Mouse (Mus musculus): ENCODE data around the gene Gm43720.
A peak's percentile ranks its signal among the peaks of the same experiment; 100 is the strongest.

The Gm43720 gene

DNA sequence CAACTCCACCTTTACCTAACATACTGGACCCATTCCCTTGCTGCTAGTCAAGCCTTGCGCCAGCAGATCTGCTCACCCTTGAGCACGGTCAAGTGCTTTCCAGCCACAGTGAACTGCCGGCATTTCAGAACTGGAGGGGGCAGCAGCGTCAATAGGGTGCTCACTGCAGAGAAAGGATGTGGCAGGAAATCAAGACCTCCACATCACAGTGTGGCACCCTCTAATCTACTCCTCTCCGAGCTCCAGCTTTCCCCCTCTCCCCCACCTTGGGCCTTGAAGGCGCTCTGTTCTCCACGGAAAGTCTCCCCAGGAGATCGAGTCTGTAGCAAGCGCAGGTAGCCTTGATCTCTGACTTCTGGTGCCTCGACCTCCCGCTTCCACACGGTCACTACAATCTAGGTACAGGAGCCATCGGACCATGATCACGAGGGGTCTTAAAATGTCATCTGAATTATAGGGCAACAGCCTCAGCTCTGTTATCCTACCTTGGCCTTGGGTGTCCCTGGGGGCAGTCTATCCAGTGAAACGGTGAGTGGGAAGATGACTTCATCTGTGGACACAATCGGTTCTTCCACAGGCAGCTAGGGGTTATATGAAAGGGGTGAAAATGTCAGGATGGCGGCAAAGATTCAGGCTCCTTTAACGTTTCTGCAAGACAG lies 17.0 kb downstream of the Gm43720 start:
- no peak for DNase-seq (ENCODE audit: low spot score in 2 of 2)

DNA sequence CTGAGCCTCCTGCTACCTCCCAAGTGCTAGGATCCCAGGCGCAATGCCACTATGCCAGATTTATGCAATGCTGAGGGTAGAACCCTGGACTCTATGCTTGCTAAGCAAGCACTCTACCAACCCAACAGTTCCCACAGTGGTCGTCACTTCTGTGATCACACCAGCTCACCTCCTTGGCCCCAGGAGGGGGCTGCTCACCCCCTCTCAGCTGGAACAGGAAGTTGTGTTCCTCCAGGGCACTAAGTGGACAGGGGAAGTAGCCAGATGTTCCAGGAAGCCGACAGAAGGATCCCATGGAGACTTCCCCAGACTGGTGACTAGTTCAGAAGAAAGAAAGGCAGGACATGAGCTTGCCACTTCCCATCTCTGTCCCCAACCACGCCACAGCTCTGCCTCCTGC lies 17.8 kb downstream of the Gm43720 start:
- no peak for DNase-seq (ENCODE audit: low spot score in 2 of 2)

DNA sequence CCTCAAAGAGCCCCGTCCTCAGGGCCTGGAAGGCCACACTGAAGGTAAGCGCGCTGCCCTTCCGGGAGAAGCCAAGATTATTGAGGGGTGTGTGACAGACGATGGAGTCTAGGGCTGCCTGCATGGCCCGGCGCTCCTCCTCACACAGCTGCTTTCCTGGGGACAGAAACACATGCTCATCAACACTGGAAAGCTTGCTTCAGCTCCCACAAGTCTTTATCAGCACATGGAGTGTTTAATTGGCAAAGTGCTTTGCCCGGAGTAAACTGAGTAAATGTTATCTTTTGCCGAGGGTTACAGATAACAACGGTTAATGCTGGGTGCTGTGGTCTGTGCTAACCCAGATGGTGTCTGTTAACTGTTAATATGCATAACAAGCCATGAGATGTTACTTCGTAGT lies 18.9 kb downstream of the Gm43720 start:
- DNase-seq (ENCODE audit: low spot score in 2 of 2) = no peak

DNA sequence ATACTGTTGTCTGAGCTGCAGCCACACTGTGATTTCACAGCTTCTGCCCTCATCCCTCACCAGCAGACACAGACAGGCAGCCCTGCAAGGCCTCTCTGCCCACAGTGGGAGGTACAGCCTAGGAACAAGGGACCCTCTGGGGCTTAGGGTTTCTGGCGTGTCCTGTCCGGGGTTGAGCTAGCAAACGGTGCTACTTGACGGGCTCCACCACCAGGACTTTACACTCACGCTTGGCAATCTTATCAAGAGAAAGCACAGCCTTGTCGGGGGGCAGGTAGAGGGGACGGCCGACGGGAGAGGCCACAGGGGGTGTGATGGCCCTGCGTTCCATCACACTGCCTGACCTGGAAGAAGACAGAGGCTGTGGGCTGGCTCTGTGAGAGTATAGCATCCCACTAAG lies 19.7 kb downstream of the Gm43720 start:
- no peak for DNase-seq (ENCODE audit: low spot score in 2 of 2)

DNA sequence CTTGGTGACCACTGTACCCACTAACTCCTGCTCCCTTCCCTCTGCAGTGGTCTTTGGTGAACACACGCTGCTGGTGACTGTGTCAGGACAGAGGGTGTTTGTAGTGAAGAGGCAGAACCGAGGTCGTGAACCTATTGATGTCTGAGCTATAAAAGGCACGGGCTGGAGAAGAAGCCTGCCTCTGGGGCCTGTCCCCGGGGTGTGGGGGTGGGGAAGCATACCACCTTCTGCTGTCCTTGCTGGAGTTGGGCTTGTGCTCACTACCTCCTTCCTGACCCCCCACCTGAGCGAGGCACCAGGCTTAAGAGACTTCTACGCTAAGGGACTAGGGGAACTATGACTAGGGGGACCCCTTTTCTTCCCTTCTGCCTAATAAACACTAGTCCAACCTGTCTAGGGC lies 20.8 kb downstream of the Gm43720 start:
- no peak for DNase-seq (ENCODE audit: low spot score in 2 of 2)

DNA sequence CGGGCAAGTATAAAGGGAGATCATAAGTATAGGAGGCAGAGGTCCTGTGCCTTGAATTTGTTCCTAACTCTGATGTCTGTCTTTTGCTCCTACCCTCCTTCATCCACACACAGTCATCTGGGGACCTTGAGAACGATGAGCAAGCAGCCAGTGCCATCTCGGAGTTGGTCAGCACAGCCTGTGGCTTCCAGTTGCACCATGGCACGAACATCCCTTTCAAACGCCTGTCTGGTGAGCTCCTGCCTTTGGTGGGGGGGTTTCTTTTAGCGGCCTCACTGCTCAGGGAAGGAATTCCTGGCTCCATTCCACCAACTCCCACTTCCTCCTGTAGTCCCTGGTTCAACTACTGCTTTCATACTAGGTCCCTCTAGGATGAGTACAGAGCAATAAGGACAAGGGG lies 21.2 kb downstream of the Gm43720 start:
- DNase-seq (ENCODE audit: low spot score in 2 of 2) = no peak

DNA sequence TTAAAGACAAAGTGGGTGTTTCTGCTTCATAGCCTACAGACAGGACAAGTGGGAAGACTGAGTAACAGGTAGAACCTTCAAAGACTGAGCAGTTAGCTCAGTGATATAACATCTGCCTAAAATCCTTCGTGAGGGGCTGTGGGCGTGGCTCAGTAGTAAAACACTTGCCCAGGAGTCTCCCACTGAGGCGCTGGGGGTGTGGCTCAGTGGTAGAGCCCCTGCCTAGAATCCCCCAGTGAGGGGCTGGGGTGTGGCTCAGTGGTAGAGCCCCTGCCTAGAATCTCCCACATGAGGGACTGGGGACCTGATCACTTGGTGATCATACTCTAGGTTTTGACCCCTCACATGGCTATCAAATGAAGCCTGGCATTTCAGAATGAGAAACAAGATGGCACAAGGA lies 21.7 kb downstream of the Gm43720 start:
- DNase-seq (ENCODE audit: low spot score in 2 of 2) = no peak

DNA sequence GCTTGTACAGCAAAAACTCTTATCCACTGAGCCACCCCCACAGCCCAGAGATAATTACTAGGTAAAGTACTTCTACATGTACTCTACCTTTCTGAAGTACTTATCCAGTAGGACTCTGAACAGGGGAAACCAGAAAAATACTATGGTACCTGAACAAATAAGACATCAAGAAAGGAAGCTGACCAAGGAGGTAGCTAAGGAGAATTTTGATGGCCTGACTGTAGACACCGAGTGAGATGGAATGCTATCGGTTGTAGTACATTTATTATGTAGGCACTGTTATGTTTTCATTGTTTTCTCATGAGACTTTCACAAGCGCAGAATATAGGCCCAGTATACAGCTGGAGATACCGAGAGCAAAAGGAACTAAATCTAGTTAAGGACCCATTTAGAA lies 22.2 kb downstream of the Gm43720 start:
- no peak for DNase-seq (ENCODE audit: low spot score in 2 of 2)

DNA sequence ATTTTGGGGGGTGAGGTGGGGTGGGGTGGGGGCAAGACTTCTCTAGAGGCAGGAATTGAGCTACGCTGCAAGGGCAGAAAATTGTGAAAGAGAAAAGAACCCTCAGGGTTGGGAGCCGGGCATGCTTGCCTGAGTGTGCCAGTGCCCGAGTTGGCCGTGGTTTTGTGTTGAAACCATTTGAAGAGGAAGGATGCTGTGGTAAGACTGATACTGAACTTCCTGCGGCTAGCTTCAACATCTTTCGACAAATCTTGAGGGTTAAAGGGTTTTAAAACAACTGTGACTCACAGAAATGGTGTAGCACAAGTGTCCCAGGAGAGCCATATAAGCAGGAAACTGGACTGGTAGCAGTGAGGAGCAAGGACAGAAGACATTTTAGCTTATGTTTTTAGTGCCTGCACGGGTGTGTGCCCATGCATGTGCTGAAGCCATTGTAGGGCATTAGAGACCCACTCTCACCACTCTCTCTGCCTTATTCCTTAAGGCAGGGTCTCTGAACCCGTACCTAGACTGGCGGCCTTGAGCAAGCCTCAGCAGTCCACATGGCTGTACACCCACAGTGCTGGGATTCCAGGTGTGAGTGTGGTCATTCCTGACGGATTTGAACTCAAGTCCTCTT lies 22.7 kb downstream of the Gm43720 start:
- peak; percentile 60 to 63 for DNase-seq (ENCODE audit: low spot score in 2 of 2)

DNA sequence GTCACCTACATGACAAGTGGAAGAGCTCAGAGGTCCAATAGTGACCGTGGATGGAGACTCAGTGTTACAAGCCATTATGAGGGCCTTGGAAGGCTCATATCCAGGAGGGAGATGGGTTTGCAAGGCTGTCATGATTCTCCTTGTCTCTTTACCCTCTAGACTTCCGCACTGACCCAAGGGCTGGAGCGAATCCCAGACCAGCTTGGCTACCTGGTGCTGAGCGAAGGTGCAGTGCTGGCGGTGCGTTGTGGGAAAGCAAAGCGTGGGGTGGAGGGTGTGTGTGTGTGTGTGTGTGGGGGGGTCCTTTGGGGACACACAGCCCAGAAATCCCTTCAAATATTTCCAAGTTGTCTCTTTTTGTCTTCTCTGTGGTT lies 23.7 kb downstream of the Gm43720 start:
- DNase-seq (ENCODE audit: low spot score in 2 of 2) = no peak

DNA sequence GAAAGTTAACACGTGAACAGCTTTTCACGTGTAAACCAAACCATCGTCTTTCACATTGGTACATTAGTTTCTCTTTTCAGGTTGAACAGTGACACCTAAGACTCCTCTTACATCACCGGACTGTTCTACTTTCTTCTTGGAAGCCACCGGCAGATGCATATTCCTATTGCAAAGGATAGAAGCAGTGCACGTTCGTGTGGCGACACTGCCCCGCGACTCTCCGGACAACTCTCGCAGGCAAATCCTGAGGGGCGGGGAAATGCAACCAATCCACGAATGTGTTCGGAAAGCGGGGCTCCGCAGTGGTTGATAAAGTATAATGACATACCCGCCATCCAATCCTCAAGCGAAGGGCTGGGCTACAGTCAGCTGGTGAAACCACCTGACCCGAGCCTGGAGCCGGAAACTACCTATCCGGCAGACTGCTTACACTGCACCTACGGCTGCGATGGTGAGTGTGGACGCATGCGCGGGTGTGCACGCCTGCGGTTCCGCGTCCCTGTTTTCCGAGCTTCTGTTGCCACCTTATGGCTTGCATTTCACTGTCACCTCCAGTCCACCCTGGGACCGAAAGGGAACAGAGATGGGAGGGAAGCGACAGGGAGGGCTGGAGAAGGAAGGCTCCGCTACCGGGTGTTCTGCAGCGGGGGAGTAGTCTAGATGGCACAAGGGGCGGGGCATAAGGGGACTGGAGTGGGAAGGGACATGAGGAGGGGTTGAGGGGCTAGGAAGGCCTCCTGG lies 24.2 kb downstream of the Gm43720 start, which contains the start of gene Lamtor4:
Gene Lamtor4 (plus strand): TSS at position 130 of the 741 bp plus-strand sequence.
- peak; percentile 92 to 93 for DNase-seq (ENCODE audit: low spot score in 2 of 2)

DNA sequence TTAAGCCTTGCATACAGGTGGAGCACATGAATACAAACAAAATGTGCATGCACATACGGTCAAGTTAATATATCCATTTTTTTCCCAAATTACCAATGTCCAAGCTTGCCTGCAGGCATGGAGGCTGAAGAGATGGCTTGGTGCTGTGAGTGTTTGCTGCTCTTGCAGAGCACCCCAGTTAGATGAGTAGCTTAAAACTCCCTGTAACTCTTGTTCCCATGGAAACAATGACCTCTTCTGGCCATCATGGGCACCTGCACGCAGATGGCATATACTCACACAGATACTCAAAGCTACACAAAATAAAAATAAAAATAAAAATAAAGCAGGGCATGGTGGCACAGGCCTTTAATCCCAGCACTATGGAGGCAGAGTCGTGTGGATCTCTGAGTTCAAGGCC lies 26.7 kb downstream of the Gm43720 start:
- DNase-seq (ENCODE audit: low spot score in 2 of 2) = no peak

DNA sequence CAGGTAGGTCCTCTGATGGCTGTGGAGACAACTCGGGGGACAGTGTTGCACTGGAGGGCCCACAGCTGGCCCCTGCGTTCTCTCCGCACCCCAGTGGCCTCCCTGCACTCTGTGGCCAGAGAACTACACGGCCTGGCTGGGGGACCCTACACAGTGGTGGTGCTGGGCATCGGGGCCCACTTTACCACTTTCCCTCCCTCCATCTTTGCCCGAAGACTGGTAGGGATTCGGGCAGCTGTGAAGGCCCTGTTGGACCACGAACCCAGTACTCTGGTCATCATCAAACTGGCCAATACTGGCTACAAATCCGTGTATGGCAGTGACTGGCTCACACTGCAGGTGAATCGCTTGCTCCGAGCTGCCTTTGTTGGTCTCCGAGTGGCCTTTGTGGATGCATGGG lies 28.6 kb downstream of the Gm43720 start:
- DNase-seq (ENCODE audit: low spot score in 2 of 2) = no peak

DNA sequence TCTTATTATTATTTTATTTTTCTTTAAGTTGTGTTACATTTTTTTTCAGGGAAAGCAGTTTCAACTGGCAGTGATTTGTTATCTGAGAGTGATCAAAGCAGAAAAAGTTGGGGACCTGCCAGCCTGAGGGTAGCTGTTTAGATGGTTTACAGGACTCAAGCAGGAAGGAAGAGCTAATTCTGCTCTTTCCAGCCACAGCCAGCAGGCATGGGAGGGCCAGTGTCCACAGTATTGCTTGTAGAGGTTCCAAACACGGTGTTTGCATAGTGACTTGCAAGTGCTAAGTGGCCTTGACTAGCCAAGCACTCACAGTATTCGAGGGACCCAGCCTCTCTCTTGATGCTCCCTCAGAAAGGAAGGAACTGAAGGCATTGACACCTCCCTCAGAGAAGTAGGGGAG lies 38.2 kb downstream of the Gm43720 start:
- DNase-seq (ENCODE audit: low spot score in 2 of 2) = no peak

DNA sequence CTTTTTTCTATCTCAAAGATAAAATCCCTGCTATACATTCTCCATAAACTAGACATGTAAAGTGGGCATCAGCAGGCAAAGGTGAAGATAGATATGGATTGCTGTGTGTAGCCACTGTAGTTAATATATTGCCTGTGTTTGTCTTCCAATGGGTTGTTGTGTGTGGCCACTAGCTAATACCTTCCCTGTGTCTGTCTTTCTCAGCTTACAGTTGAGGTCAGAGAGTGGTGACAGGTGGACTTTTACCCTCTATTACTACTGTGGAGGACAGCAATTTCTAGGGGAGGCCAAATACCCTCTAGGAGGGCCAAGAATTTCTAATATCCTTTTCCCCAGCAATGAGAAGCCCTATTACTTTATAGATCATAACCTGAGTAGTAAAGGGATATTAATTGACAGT lies 45.5 kb downstream of the Gm43720 start:
- DNase-seq (ENCODE audit: low spot score in 2 of 2) = no peak

DNA sequence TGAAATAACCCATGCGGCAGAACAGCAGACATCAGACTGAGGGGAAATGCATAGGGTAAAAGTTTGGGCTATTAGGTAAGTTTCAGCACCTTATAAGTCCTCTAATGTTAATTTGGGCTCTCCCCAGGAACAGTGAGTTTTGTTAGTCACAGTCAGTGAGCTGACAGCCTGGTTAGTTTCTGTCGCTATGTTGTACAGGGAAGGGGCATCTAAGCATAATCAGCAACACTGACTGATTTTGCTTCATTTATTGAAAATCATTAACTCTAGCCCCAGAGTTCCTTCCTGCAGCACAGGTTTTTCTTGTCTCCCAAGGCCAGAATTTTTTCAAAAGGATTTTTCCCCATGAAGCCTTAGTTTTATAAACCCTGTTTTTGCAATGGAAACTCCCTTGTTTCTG lies 46.0 kb downstream of the Gm43720 start:
- DNase-seq (ENCODE audit: low spot score in 2 of 2) = no peak

DNA sequence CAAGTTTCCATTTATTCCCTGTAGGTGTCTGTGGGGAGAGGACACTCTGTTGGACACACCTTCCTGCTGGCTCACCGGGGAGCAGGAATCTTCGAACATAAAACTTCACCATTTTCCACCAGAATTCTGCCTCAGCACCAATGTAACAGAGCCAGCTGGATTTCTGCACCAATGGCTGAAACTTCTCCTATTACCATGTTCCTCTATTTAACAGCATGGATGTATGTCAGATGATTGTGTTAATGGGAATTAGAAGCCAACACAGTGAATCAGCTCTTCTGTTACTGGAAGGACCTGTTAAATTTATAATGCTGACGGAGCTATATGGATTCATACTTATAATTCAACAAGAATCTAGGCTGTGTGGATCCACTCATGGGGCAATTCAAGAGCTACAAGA lies 50.2 kb downstream of the Gm43720 start:
- DNase-seq (ENCODE audit: low spot score in 2 of 2) = no peak

DNA sequence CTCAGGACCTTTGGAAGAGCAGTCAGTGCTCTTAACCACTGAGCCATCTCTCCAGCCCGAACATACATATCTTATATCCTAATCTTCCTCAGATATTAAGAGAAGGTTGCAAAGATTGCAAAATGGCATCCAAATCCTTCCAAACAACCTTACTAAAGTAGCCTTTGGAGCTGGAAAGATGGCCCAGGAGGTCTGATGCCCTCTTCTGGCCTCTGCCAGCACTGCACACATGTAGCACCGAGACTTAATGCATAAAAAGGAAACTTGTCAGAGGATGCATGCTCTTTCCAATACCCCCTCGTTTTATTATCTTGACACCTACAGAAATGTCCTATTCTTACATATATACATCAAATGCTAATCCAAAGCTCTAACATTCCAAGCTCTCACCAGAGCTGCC lies 51.7 kb downstream of the Gm43720 start:
- peak in 1 of 2 experiments; percentile 29 for DNase-seq (ENCODE audit: low spot score in 2 of 2)

DNA sequence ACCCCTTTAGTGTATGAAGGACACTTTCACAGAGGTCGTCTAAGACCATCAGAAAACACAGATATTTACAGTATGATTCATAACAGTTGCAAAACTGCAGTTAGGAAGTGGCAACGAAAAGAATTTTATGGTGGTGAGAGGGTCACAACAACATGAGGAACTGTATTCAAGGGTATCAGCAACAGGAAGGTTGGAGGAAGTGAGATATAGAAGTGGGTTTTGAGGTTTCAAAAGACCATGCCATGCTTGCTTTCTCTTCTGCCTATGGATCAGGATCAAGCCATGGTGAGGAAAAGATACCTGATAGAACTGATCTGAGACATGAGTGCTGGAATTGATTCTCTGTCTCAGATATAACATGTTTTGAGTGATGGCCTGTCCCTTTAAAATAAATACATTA lies 52.4 kb downstream of the Gm43720 start:
- DNase-seq (ENCODE audit: low spot score in 2 of 2) = no peak

DNA sequence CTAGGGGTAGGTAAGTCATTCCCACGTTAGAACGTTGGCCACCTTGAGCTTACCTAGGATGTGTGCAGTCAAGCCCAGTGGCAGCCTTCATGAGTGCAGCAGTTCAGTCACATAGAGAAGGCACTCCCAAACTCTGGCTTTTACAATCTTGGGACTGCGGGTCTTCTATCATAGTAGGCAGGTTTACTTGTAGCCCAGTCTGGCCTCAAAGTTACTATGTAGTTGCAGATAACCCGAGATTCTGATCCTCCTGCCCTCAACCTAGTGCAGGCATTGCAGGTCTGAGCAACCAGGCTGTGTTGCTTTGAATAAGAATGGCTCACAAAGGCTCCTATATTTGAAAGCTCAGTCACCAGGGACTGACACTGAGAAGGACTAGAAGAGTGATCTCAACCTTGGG lies 53.3 kb downstream of the Gm43720 start:
- DNase-seq (ENCODE audit: low spot score in 2 of 2) = no peak

DNA sequence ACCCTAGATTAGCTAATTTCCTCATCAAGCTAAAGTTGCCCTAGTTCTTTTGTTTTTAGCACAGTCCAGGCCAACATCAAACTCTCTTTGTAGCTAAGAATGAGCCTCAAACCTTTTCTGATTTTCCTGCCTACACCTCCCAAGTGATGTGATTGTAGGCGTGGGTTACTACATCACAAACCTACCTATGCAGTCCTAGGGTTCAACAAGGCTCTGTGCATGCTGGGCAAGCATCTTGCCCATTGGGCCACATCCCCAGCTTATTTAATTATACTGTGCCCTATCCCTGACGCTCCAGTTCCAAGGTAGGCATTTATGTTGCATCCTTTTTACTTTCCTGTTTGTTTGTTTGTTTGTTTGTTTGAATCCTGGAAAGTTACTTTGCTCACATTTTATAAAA lies 54.1 kb downstream of the Gm43720 start, which contains the start of gene Nxpe5:
Gene Nxpe5 (plus strand): TSS at position 199 of the 400 bp plus-strand sequence.
- no peak for DNase-seq (ENCODE audit: low spot score in 2 of 2)

DNA sequence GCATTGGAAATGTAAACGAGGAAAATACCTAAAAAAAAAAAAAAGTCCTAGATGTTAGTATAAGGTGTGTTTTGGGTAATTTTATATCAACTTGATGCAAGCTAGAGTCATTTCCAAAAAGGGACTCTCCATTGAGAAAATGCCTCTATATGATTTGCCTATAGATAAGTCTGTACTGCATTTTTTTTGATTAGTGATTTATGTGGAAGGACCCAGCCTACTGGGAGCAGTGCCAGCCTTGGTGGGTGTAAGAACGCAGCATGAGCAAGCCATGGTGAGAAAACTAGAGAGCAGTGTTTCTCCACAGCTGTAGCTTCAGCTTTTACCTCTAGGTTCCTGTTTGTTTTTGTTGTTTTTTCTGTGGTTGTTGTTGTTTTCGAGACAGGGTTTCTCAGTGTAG lies 56.5 kb downstream of the Gm43720 start:
- no peak for DNase-seq (ENCODE audit: low spot score in 2 of 2)

DNA sequence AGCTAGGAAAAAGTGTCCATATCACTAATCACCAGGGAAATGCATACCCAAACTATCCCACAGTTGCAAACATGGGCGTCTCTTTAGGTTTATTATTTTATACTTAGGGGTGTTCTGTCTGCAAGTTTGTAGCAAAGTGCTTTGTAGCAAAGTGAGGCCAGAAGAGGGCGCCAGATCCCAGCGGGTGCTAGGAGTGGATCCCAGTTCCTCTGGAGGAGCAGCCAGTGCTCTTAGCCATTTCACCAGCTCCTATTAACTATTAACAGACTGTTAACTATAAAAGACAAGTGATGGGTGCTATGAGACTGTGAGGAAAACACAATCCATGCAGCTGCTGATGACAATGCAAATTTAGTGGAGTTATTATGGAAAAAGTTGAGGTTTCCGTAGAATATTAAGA lies 57.6 kb downstream of the Gm43720 start:
- DNase-seq (ENCODE audit: low spot score in 2 of 2) = peak; percentile 58 to 75

Measured in natural killer cell, adult 2 months (primary cell).